Mouse (Mus musculus): Measurements from ENCODE around the gene Sgsm2. TPM values are rescaled to one million over a fixed set of nuclear protein-coding genes. Genes with fewer than 3 reads are reported as not detected.

Sgsm2 gene
- polyA plus RNA-seq, 1 experiment, result 7.3 TPM

GRCm38 (mm10) chr11:74907850-74908249 is 11.0 kb upstream of the Sgsm2 start:
- no peaks in the 10 kb centered on the region for H3K27me3 ChIP-seq (ENCODE audit: control insufficient read depth, insufficient read depth, low read length)
- peaks cover 54% of the 10 kb centered on the region for H3K36me3 ChIP-seq (ENCODE audit: control insufficient read depth, insufficient read depth, low read length)
- 92% methylated on average over 6 of the region's 6 CpGs for WGBS
- H3K4me3 ChIP-seq (ENCODE audit: extremely low read depth, insufficient read depth, insufficient read length), result no peak overlapping the region
- TF ChIP-seq CTCF (IDR thresholded peaks at IDR 0.05; ENCODE audit: extremely low read depth, insufficient read depth, insufficient read length, insufficient replicate concordance) (no peak), POLR2A (IDR thresholded peaks at IDR 0.05; ENCODE audit: low read depth, low read length) (no peak)
- no peaks in the 10 kb centered on the region for H3K4me1 ChIP-seq (ENCODE audit: control insufficient read depth, insufficient read depth, insufficient read length)
- DNase-seq (ENCODE audit: low read depth in 1 of 2, low spot score in 2 of 2), result no peak
- no peak overlapping the region for H3K27ac ChIP-seq (ENCODE audit: insufficient read depth, low read length)

DNA sequence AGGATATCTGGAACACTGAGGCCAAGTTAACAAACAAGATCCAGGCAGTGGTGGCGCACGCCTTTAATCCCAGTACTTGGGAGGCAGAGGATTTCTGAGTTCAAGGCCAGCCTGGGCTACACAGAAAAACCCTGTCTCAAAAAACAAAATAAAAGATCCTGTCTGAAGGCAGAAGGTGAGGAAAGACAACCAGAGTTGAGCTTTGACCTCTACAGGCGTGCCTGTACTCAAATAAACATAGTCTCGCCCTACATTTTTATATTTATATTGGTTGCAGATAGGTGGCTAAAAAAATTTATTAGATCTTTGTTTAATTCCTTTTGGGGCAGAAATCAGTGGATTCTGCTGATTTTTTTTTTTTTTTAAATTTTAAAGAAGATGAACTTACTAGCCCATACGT is 5.6 kb upstream of the Sgsm2 start:
- H3K36me3 ChIP-seq (ENCODE audit: control insufficient read depth, insufficient read depth, low read length), result peaks cover 55% of the 10 kb centered on the region
- TF ChIP-seq CTCF (IDR thresholded peaks at IDR 0.05; ENCODE audit: extremely low read depth, insufficient read depth, insufficient read length, insufficient replicate concordance) (no peak), POLR2A (IDR thresholded peaks at IDR 0.05; ENCODE audit: low read depth, low read length) (no peak)
- no peak overlapping the region for H3K27ac ChIP-seq (ENCODE audit: insufficient read depth, low read length)
- H3K4me3 ChIP-seq (ENCODE audit: extremely low read depth, insufficient read depth, insufficient read length), result no peak overlapping the region
- no peaks in the 10 kb centered on the region for H3K4me1 ChIP-seq (ENCODE audit: control insufficient read depth, insufficient read depth, insufficient read length)
- 91% methylated on average over 5 of the region's 5 CpGs for WGBS
- DNase-seq (ENCODE audit: low read depth in 1 of 2, low spot score in 2 of 2), result no peak
- no peaks in the 10 kb centered on the region for H3K27me3 ChIP-seq (ENCODE audit: control insufficient read depth, insufficient read depth, low read length)

- H3K27ac ChIP-seq (ENCODE audit: insufficient read depth, low read length), result no peak overlapping the region
- no peaks in the 10 kb centered on the region for H3K27me3 ChIP-seq (ENCODE audit: control insufficient read depth, insufficient read depth, low read length)
- DNase-seq (ENCODE audit: low read depth in 1 of 2, low spot score in 2 of 2), result no peak
- no peak for TF ChIP-seq CTCF (IDR thresholded peaks at IDR 0.05; ENCODE audit: extremely low read depth, insufficient read depth, insufficient read length, insufficient replicate concordance)
- no peak for TF ChIP-seq POLR2A (IDR thresholded peaks at IDR 0.05; ENCODE audit: low read depth, low read length)
- peaks cover 50% of the 10 kb centered on the region for H3K36me3 ChIP-seq (ENCODE audit: control insufficient read depth, insufficient read depth, low read length)
- peaks cover under 1% of the 10 kb centered on the region; the same call in 1 of the 2 replicates for H3K4me1 ChIP-seq (ENCODE audit: control insufficient read depth, insufficient read depth, insufficient read length)
- H3K4me3 ChIP-seq (ENCODE audit: extremely low read depth, insufficient read depth, insufficient read length), result no peak overlapping the region
- 78% methylated on average over 6 of the region's 6 CpGs for WGBS
These were observed 4.7 kb upstream of the Sgsm2 start for GRCm38 (mm10) chr11:74901555-74901954.

DNA sequence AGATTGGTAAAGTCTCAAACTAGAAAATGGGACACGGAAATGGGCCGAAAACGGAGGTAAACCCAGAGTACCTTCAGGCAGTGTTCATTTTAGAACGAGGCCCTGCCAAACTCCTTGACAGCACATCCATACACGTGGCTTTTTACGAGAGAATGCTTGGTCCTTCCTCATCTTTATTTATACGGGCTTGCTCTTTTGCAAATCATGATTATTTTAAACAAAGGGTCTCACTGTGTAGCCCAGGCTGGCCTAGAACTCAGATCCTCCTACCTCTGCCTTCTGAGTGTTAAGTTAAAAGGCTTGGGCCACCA is 1.6 kb upstream of the Sgsm2 start:
- DNase-seq (ENCODE audit: low read depth in 1 of 2, low spot score in 2 of 2), result no peak
- TF ChIP-seq CTCF (IDR thresholded peaks at IDR 0.05; ENCODE audit: extremely low read depth, insufficient read depth, insufficient read length, insufficient replicate concordance) (no peak), POLR2A (IDR thresholded peaks at IDR 0.05; ENCODE audit: low read depth, low read length) (no peak)
- peak overlapping the region; percentile 75 for H3K4me3 ChIP-seq (ENCODE audit: extremely low read depth, insufficient read depth, insufficient read length)
- H3K27me3 ChIP-seq (ENCODE audit: control insufficient read depth, insufficient read depth, low read length), result no peaks in the 10 kb centered on the region
- 0% methylated on average over 7 of the region's 7 CpGs for WGBS
- peaks cover 25% of the 10 kb centered on the region for H3K36me3 ChIP-seq (ENCODE audit: control insufficient read depth, insufficient read depth, low read length)
- H3K27ac ChIP-seq (ENCODE audit: insufficient read depth, low read length), result peak overlapping the region; percentile 64
- peaks cover 3% of the 10 kb centered on the region; the same call in 1 of the 2 replicates for H3K4me1 ChIP-seq (ENCODE audit: control insufficient read depth, insufficient read depth, insufficient read length)

- H3K4me3 ChIP-seq (ENCODE audit: extremely low read depth, insufficient read depth, insufficient read length), result peak within 1 kb of the TSS; percentile 75
- DNase-seq (ENCODE audit: low read depth in 1 of 2, low spot score in 2 of 2), result peak; percentile 80 to 92
- TF ChIP-seq POLR2A (IDR thresholded peaks at IDR 0.05; ENCODE audit: low read depth, low read length), result peak; percentile 68
- TF ChIP-seq CTCF (IDR thresholded peaks at IDR 0.05; ENCODE audit: extremely low read depth, insufficient read depth, insufficient read length, insufficient replicate concordance), result no peak
- H3K27me3 ChIP-seq (ENCODE audit: control insufficient read depth, insufficient read depth, low read length), result no peaks in the 10 kb centered on the region
- peaks cover 21% of the 10 kb centered on the region for H3K36me3 ChIP-seq (ENCODE audit: control insufficient read depth, insufficient read depth, low read length)
- under 1% methylated on average over 54 of the region's 54 CpGs for WGBS
- H3K4me1 ChIP-seq (ENCODE audit: control insufficient read depth, insufficient read depth, insufficient read length), result peaks cover 3% of the 10 kb centered on the region; the same call in 1 of the 2 replicates
- peak within 1 kb of the TSS; percentile 67 for H3K27ac ChIP-seq (ENCODE audit: insufficient read depth, low read length)
These were observed 1.0 kb upstream of the Sgsm2 start, which contains the start of gene Tsr1 for GRCm38 (mm10) chr11:74897678-74898516. Gene Tsr1, plus strand, starts transcription at chr11:74898071.

DNA sequence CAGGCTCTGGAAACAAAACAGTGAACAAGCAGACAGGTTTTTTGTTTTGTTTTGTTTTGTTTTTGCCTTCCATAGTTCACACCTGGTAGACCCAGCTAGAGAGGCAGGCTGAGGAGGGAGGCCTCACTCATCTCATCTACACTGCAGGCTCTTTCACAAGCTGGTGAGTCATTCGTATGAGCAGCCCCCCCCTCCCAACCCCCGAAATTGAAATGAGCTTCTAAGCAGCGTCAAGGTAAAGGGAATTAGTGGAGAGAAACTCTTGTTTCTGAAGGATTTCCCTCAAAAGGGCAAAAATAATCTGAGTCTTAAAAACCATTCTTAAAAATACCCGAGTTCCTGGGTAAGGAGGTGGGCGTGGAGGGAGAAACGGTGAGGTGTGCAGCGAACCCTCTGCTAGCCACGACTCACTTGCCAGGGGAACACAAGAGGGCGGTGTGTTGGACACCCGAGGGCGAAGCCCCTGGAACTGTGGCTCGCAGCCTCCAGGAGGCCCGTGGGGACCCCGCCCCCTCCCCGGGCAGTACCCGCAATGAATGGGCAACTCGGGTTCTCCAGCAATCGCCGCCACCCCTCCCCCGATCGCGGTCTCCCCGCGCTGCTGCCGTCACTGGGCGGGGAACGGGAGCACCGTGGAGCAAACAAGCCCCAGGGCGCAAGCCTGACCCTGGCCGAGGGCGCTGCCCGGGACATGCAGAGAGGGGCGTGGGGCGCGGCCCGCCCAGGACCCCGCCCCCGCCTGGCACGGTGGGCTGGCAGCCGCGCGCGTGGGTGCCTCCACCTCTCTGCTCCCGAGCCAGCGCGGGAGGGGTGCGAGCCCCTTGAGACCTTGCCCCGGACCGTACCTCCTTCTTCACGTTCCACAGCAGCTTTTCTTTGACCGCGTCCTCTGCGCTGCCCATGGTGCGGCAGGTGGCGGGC is 620 bp downstream of the Sgsm2 start:
- no peaks in the 10 kb centered on the region for H3K27me3 ChIP-seq (ENCODE audit: control insufficient read depth, insufficient read depth, low read length)
- peak overlapping the region; percentile 75 for H3K4me3 ChIP-seq (ENCODE audit: extremely low read depth, insufficient read depth, insufficient read length)
- TF ChIP-seq POLR2A (IDR thresholded peaks at IDR 0.05; ENCODE audit: low read depth, low read length) (no peak), CTCF (IDR thresholded peaks at IDR 0.05; ENCODE audit: extremely low read depth, insufficient read depth, insufficient read length, insufficient replicate concordance) (no peak)
- H3K36me3 ChIP-seq (ENCODE audit: control insufficient read depth, insufficient read depth, low read length), result peaks cover 11% of the 10 kb centered on the region
- WGBS, result under 1% methylated on average over 46 of the region's 55 CpGs
- peaks cover 3% of the 10 kb centered on the region; the same call in 1 of the 2 replicates for H3K4me1 ChIP-seq (ENCODE audit: control insufficient read depth, insufficient read depth, insufficient read length)
- DNase-seq (ENCODE audit: low read depth in 1 of 2, low spot score in 2 of 2), result peak; percentile 8 to 41
- no peak overlapping the region for H3K27ac ChIP-seq (ENCODE audit: insufficient read depth, low read length)

Measured in spleen, adult 2 months (tissue).